Mouse (Mus musculus) embryonic fibroblast, embryonic 13.5 days (primary cell): ENCODE results near the gene St6galnac5.

ENCODE experiments used
- CTCF ChIP-seq: IDR thresholded peaks from 2 replicates; pipeline ENCODE4 v1.5.1; 2011; ENCODE audit warnings: mild to moderate bottlenecking, control low read depth, low read length, moderate library complexity, borderline replicate concordance; ENCODE audit not compliant: insufficient read depth
- POLR2A ChIP-seq: IDR thresholded peaks from 2 replicates; pipeline ENCODE4 v1.6.1; 2011; ENCODE audit warnings: low read depth, mild to moderate bottlenecking, control low read depth, low read length, moderate library complexity

GRCm38 (mm10) chr3:152950914-152951313 lies 31.1 kb downstream of the St6galnac5 start:
- no peak for TF ChIP-seq CTCF
- no peak for TF ChIP-seq POLR2A
